Mouse (Mus musculus): ENCODE measurements at regions not wholly inside any gene's neighbourhood (a gene's known extent, or its start where the extent isn't known, plus 50 kb on each side); places are given as distances from the start of the nearest gene placed in this dataset.

DNA sequence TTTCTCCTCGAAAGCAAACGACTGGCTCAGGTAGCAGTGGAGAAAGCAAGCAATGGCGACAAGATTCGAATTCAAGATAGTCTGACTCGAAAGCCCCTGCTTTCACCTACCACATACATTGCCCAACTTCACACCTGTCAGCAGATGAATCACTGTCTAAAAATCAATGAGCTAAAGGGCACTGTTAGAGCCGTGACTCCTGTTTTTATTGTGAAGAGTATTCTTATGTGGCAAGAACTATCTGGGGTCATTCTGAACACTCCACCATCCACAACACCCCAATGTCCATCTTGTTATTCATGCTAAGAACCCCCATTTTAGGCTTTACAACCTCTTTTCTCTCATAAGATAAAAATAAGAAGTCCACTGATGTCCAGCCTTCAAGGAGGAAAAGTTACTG is 144.1 kb downstream of the Barhl2 start:
- Histone ChIP-seq H3K4me2 (replicated peaks; ENCODE audit: low read depth) (no peak overlapping the region), H3K36me3 (ENCODE audit: control insufficient read depth, insufficient read depth, low read length) (no peaks in the 10 kb centered on the region), H3K4me1 (replicated peaks; ENCODE audit: control insufficient read depth, insufficient read depth) (no peaks in the 10 kb centered on the region), H3K9ac (ENCODE audit: low read length) (no peak overlapping the region), H3K27me3 (ENCODE audit: control insufficient read depth, insufficient read depth, low read length) (no peaks in the 10 kb centered on the region), H3K9me3 (ENCODE audit: control insufficient read depth, low read length) (no peaks in the 10 kb centered on the region), H3K4me3 (ENCODE audit: low read depth, low read length) (no peak overlapping the region), H3K27ac (replicated peaks) (no peak overlapping the region)
- ATAC-seq (ENCODE audit: low FRiP score, low TSS enrichment) (no peak), DNase-seq (ENCODE audit: low spot score) (no peak)
- TF ChIP-seq EP300 (optimal IDR thresholded peaks at IDR 0.05), result no peak
- TF ChIP-seq CTCF (IDR thresholded peaks at IDR 0.05; ENCODE audit: low read depth), result no peak
- 75% methylated on average over 6 of the region's 6 CpGs for WGBS

DNA sequence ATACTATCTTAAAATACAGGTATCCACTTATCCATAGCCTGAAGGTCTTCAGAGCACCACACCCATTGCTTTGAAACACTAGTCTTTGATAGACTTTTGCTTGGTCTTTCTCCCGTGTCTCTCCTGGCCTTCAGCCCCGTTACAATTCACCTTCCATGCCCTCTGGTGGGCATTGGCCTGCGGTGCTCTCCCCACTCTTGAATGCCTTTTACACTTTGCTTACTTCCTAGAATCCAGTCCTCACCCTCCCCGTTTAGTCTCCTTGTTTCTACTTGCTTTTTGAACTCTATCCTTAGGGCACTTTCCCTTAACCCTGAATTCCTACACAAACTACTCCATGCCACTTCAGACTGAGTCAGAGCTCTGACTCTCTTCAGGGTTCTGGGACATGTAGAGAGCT is 156.6 kb downstream of the Barhl2 start:
- no peak for ATAC-seq (ENCODE audit: low FRiP score, low TSS enrichment)
- H3K9me3 ChIP-seq (ENCODE audit: control insufficient read depth, low read length), result no peaks in the 10 kb centered on the region
- TF ChIP-seq CTCF (IDR thresholded peaks at IDR 0.05; ENCODE audit: low read depth), result peak; percentile 43
- TF ChIP-seq EP300 (optimal IDR thresholded peaks at IDR 0.05), result no peak
- H3K9ac ChIP-seq (ENCODE audit: low read length), result no peak overlapping the region
- no peaks in the 10 kb centered on the region for H3K36me3 ChIP-seq (ENCODE audit: control insufficient read depth, insufficient read depth, low read length)
- H3K4me2 ChIP-seq (replicated peaks; ENCODE audit: low read depth), result no peak overlapping the region
- H3K27ac ChIP-seq (replicated peaks), result no peak overlapping the region
- H3K27me3 ChIP-seq (ENCODE audit: control insufficient read depth, insufficient read depth, low read length), result no peaks in the 10 kb centered on the region
- 52% methylated on average over 4 of the region's 4 CpGs for WGBS
- DNase-seq (ENCODE audit: low spot score), result no peak
- H3K4me3 ChIP-seq (ENCODE audit: low read depth, low read length), result no peak overlapping the region
- no peaks in the 10 kb centered on the region for H3K4me1 ChIP-seq (replicated peaks; ENCODE audit: control insufficient read depth, insufficient read depth)

DNA sequence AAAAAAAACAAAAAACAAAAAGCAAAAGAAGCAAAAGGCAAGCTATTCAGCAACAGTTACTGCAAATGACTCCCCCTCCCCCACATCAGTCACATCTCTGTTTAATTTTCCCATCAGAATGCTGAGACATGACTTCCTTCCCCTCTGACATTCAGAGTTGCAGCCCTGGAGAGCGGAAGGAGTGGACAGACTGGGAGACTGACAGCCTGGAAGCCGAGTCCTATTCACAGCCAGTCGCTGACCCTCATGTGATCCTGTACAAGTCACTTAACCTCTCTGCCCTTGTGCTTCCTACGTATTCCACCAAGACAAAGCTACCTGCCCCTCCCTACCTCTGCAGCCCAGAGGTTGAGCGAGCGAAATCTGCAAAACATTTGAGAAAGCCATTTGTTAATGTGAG is 161.2 kb downstream of the Barhl2 start:
- no peak for TF ChIP-seq EP300 (optimal IDR thresholded peaks at IDR 0.05)
- TF ChIP-seq CTCF (IDR thresholded peaks at IDR 0.05; ENCODE audit: low read depth), result no peak
- H3K4me3 ChIP-seq (ENCODE audit: low read depth, low read length), result no peak overlapping the region
- H3K4me2 ChIP-seq (replicated peaks; ENCODE audit: low read depth), result no peak overlapping the region
- H3K9ac ChIP-seq (ENCODE audit: low read length), result no peak overlapping the region
- H3K4me1 ChIP-seq (replicated peaks; ENCODE audit: control insufficient read depth, insufficient read depth), result no peaks in the 10 kb centered on the region
- H3K9me3 ChIP-seq (ENCODE audit: control insufficient read depth, low read length), result no peaks in the 10 kb centered on the region
- no peak overlapping the region for H3K27ac ChIP-seq (replicated peaks)
- H3K27me3 ChIP-seq (ENCODE audit: control insufficient read depth, insufficient read depth, low read length), result no peaks in the 10 kb centered on the region
- 25% methylated on average over 6 of the region's 6 CpGs for WGBS
- no peak for ATAC-seq (ENCODE audit: low FRiP score, low TSS enrichment)
- DNase-seq (ENCODE audit: low spot score), result no peak
- no peaks in the 10 kb centered on the region for H3K36me3 ChIP-seq (ENCODE audit: control insufficient read depth, insufficient read depth, low read length)

DNA sequence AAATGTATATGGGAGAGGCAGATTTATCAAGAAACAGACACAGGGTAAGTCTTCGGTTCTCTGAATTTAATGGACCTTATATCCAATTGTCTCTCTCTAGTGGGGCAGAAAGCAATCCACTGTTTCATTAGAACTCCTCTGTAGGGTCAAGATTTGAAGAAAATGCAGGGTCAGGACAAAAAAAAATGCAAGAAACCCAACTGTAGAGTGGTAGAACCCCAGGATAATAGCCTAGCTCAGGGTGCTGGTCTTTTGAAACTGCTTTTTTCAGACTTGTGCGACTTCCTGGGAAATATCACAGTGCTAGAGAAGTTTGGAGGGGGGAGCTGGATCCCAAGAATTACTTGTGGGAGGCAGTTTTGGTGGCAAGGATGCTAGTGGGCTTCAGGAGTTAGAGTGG is 162.0 kb downstream of the Barhl2 start:
- DNase-seq (ENCODE audit: low spot score), result no peak
- TF ChIP-seq EP300 (optimal IDR thresholded peaks at IDR 0.05) (no peak), CTCF (IDR thresholded peaks at IDR 0.05; ENCODE audit: low read depth) (no peak)
- Histone ChIP-seq H3K4me1 (replicated peaks; ENCODE audit: control insufficient read depth, insufficient read depth) (no peaks in the 10 kb centered on the region), H3K4me2 (replicated peaks; ENCODE audit: low read depth) (no peak overlapping the region), H3K27ac (replicated peaks) (no peak overlapping the region), H3K9ac (ENCODE audit: low read length) (no peak overlapping the region), H3K4me3 (ENCODE audit: low read depth, low read length) (no peak overlapping the region), H3K27me3 (ENCODE audit: control insufficient read depth, insufficient read depth, low read length) (no peaks in the 10 kb centered on the region), H3K9me3 (ENCODE audit: control insufficient read depth, low read length) (no peaks in the 10 kb centered on the region), H3K36me3 (ENCODE audit: control insufficient read depth, insufficient read depth, low read length) (no peaks in the 10 kb centered on the region)
- ATAC-seq (ENCODE audit: low FRiP score, low TSS enrichment), result no peak
- WGBS, result 59% methylated on average over 2 of the region's 2 CpGs

DNA sequence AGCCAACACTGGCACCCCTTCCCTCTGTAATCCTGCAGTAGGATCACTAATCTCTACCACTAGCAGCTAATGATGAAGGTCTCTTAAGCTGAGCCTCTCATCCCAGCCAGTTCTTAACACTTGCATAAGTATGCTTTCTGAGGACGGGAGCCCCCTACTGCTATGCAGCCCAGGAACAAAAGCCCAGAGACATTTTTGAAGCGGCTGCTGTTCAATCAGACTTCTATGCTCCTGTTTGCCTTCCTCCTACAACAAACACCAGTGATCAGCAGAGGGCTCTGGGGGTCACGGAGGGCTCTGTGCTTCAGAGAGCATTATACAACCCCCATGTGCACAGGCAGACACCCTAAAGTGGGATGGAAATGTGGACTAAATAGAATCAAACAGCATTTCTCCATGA is 162.4 kb downstream of the Barhl2 start:
- no peak for ATAC-seq (ENCODE audit: low FRiP score, low TSS enrichment)
- Histone ChIP-seq H3K4me3 (ENCODE audit: low read depth, low read length) (no peak overlapping the region), H3K9ac (ENCODE audit: low read length) (no peak overlapping the region), H3K27me3 (ENCODE audit: control insufficient read depth, insufficient read depth, low read length) (no peaks in the 10 kb centered on the region), H3K4me2 (replicated peaks; ENCODE audit: low read depth) (no peak overlapping the region), H3K27ac (replicated peaks) (no peak overlapping the region), H3K9me3 (ENCODE audit: control insufficient read depth, low read length) (no peaks in the 10 kb centered on the region), H3K36me3 (ENCODE audit: control insufficient read depth, insufficient read depth, low read length) (no peaks in the 10 kb centered on the region), H3K4me1 (replicated peaks; ENCODE audit: control insufficient read depth, insufficient read depth) (no peaks in the 10 kb centered on the region)
- DNase-seq (ENCODE audit: low spot score), result no peak
- 32% methylated on average over 3 of the region's 3 CpGs for WGBS
- TF ChIP-seq CTCF (IDR thresholded peaks at IDR 0.05; ENCODE audit: low read depth) (no peak), EP300 (optimal IDR thresholded peaks at IDR 0.05) (no peak)

DNA sequence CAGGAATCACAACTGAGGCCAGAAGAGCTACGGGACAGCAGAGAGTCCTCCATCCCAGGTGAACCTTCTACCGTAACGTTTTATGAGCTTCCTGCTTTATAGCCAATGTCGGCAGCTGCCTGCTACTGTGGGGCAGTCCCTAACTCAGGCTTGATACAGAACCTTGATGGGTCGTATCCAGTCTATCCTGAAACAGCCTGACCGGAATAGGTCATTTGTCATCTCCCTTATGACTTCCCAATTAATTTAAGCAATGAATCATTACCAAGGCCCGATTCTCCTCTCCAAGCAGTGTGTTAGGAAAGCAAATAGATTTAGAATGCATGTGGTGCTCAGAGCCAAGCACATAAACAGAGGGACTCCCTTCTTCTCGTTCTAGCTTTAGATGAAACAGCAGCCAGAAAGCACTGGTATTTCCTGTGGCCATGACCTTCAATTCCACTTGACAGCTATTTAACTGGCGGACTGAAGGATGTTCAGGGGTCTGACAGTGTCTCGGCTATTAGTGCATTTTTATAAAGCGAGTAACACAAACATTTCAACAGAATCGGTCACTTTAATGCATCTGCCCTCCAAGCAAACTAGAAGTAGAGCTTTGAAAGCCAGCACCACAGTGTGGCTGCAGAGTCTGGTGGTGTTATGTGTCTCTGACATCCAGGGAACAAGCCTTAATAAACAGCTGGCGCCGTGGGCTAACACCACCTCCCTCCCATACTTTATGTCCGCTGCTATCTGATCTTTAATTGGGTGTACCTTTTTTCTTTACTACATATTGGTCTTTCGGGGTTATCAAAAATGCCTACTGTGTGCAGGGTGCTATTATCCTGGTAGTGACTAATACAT is 165.4 kb downstream of the Barhl2 start:
- Histone ChIP-seq H3K9ac (ENCODE audit: low read length) (no peak overlapping the region), H3K4me3 (ENCODE audit: low read depth, low read length) (no peak overlapping the region), H3K27ac (replicated peaks) (no peak overlapping the region), H3K9me3 (ENCODE audit: control insufficient read depth, low read length) (no peaks in the 10 kb centered on the region), H3K27me3 (ENCODE audit: control insufficient read depth, insufficient read depth, low read length) (no peaks in the 10 kb centered on the region), H3K4me2 (replicated peaks; ENCODE audit: low read depth) (no peak overlapping the region), H3K36me3 (ENCODE audit: control insufficient read depth, insufficient read depth, low read length) (no peaks in the 10 kb centered on the region), H3K4me1 (replicated peaks; ENCODE audit: control insufficient read depth, insufficient read depth) (no peaks in the 10 kb centered on the region)
- DNase-seq (ENCODE audit: low spot score), result no peak
- 39% methylated on average over 16 of the region's 16 CpGs for WGBS
- TF ChIP-seq EP300 (optimal IDR thresholded peaks at IDR 0.05) (no peak), CTCF (IDR thresholded peaks at IDR 0.05; ENCODE audit: low read depth) (no peak)
- no peak for ATAC-seq (ENCODE audit: low FRiP score, low TSS enrichment)
